ENCODE assay signal across 18 mouse cellular contexts in the genomic region with DNA sequence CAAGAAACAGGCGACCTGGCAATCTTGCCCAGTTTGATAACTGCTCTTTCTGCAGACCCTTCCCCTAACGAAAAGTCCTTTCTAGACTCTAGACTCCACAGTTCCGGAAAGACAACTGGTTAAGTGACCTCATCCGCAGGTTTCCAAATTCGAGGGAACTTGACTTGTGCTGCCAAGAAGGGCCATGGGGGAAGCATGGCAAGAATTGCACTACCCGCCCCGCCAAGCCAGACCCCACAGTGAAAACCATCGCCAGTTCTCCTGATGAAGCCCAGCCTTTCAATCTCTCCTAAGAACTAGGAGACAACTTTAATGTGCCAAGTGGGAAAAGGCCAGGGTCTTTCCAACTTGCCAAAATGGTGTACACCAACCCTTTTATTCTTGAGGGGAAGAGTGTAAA. TPM values are rescaled to one million over a fixed set of nuclear protein-coding genes. Genes with fewer than 3 reads are reported as not detected.
DNase-seq lines count a peak whose midpoint lies in the region; ATAC-seq and TF ChIP-seq lines count a peak whose summit lies in the region.
"Had no signal": no experiment of that assay in that cellular context is flagged by ENCODE, and none has a peak within 500 bp of the region (broad histone marks: within the 10 kb centered on the region; RNA-seq: fewer than 3 reads in every experiment).

No protein-coding gene starts in this region.

- peaks cover 32% of the 10 kb centered on the region for H3K4me1 ChIP-seq in heart, postnatal 0 days (ENCODE audit: control insufficient read depth, insufficient read depth)
- H3K4me1 ChIP-seq in heart, embryonic 11.5 days (ENCODE audit: control insufficient read depth, insufficient read depth, low read length) = peaks cover 22% of the 10 kb centered on the region
- peaks cover 71% of the 10 kb centered on the region for H3K4me1 ChIP-seq in limb, embryonic 12.5 days (replicated peaks)
- H3K4me1 ChIP-seq in forebrain, embryonic 11.5 days (replicated peaks; ENCODE audit: control insufficient read depth, insufficient read depth, low read length) = peaks cover 5% of the 10 kb centered on the region; the same call in 1 of the 2 replicates

- H3K27me3 ChIP-seq in heart, postnatal 0 days (ENCODE audit: control insufficient read depth, insufficient read depth, low read length) = no peaks in the 10 kb centered on the region
- no peaks in the 10 kb centered on the region for H3K27me3 ChIP-seq in heart, embryonic 11.5 days (ENCODE audit: control insufficient read depth, insufficient read depth, low read length)
- no peaks in the 10 kb centered on the region for H3K27me3 ChIP-seq in limb, embryonic 12.5 days
- H3K27me3 ChIP-seq in forebrain, embryonic 11.5 days (ENCODE audit: control insufficient read depth, insufficient read depth, low read length) = peaks cover 10% of the 10 kb centered on the region; the same call in 1 of the 2 replicates
- H3K27me3 ChIP-seq: limb, embryonic 15.5 days had no signal

- WGBS in heart, postnatal 0 days = 86% methylated on average over 8 of the region's 8 CpGs
- WGBS in heart, embryonic 11.5 days (ENCODE audit: insufficient replicate concordance) = 85% methylated on average over 8 of the region's 8 CpGs
- WGBS in limb, embryonic 12.5 days = 85% methylated on average over 8 of the region's 8 CpGs
- WGBS in forebrain, embryonic 11.5 days = 90% methylated on average over 8 of the region's 8 CpGs

- peak; percentile 46 for DNase-seq in cerebellum, adult 9-11 months
- DNase-seq in cerebellum, postnatal 4 days (ENCODE audit: low spot score in 2 of 2) = no peak
- DNase-seq in heart, postnatal 0 days (ENCODE audit: low spot score) = no peak
- DNase-seq in cerebellum, postnatal 14 days = peak; percentile 69 to 72
- DNase-seq in forebrain, embryonic 11.5 days (ENCODE audit: low spot score) = no peak
- DNase-seq in kidney, postnatal 14 days = no peak
- DNase-seq: adrenal gland, adult 8-10 months; embryo, embryonic 11 days; lung, adult 18-20 months; right cerebral cortex, postnatal 25 days; thymus, postnatal 25 days had no signal

- no peaks in the 10 kb centered on the region for H3K36me3 ChIP-seq in heart, postnatal 0 days (replicated peaks; ENCODE audit: control insufficient read depth, insufficient read depth, low read length)
- H3K36me3 ChIP-seq in heart, embryonic 11.5 days (ENCODE audit: control insufficient read depth, insufficient read depth, low read length) = no peaks in the 10 kb centered on the region
- H3K36me3 ChIP-seq in limb, embryonic 12.5 days = no peaks in the 10 kb centered on the region
- H3K36me3 ChIP-seq in forebrain, embryonic 11.5 days (ENCODE audit: control insufficient read depth, insufficient read depth, low read length) = no peaks in the 10 kb centered on the region
- H3K36me3 ChIP-seq: limb, embryonic 15.5 days; midbrain, embryonic 10.5 days had no signal

- H3K9me3 ChIP-seq in heart, postnatal 0 days (replicated peaks; ENCODE audit: control insufficient read depth, low read length) = no peaks in the 10 kb centered on the region
- no peaks in the 10 kb centered on the region for H3K9me3 ChIP-seq in heart, embryonic 11.5 days (replicated peaks; ENCODE audit: control insufficient read depth, low read length)
- H3K9me3 ChIP-seq in limb, embryonic 12.5 days = no peaks in the 10 kb centered on the region
- H3K9me3 ChIP-seq in forebrain, embryonic 11.5 days (ENCODE audit: control insufficient read depth, low read length) = no peaks in the 10 kb centered on the region
- H3K9me3 ChIP-seq: limb, embryonic 15.5 days; midbrain, embryonic 10.5 days had no signal

- TF ChIP-seq CTCF in heart, postnatal 0 days (IDR thresholded peaks at IDR 0.05; ENCODE audit: low read depth) = no peak

- peak overlapping the region; percentile 68 for H3K4me2 ChIP-seq in heart, postnatal 0 days (ENCODE audit: low read depth, low read length)
- H3K4me2 ChIP-seq in heart, embryonic 11.5 days = no peak overlapping the region; the same call in 1 of the 2 replicates
- peak overlapping the region; percentile 81 for H3K4me2 ChIP-seq in limb, embryonic 12.5 days
- H3K4me2 ChIP-seq in forebrain, embryonic 11.5 days (ENCODE audit: low read depth, low read length, severe bottlenecking) = no peak overlapping the region

- no peak overlapping the region for H3K4me3 ChIP-seq in heart, postnatal 0 days (ENCODE audit: low read depth, low read length)
- H3K4me3 ChIP-seq in heart, embryonic 11.5 days (ENCODE audit: low read depth, low read length) = no peak overlapping the region
- no peak overlapping the region for H3K4me3 ChIP-seq in limb, embryonic 12.5 days (replicated peaks)
- no peak overlapping the region for H3K4me3 ChIP-seq in forebrain, embryonic 11.5 days (ENCODE audit: low read depth, low read length)
- H3K4me3 ChIP-seq: layer of hippocampus, adult 2 months had no signal

- no peak overlapping the region for H3K27ac ChIP-seq in heart, postnatal 0 days (ENCODE audit: low read depth)
- H3K27ac ChIP-seq in heart, embryonic 11.5 days (ENCODE audit: low read depth, low read length) = no peak overlapping the region
- H3K27ac ChIP-seq in limb, embryonic 12.5 days = no peak overlapping the region
- no peak overlapping the region for H3K27ac ChIP-seq in forebrain, embryonic 11.5 days (ENCODE audit: low read depth, low read length)
- H3K27ac ChIP-seq: hindbrain, postnatal 0 days; layer of hippocampus, adult 2 months; limb, embryonic 15.5 days; midbrain, embryonic 10.5 days had no signal

- no peak overlapping the region for H3K9ac ChIP-seq in heart, postnatal 0 days (replicated peaks; ENCODE audit: low read depth, low read length)
- H3K9ac ChIP-seq in heart, embryonic 11.5 days (ENCODE audit: low read depth, low read length) = no peak overlapping the region
- H3K9ac ChIP-seq in limb, embryonic 12.5 days (replicated peaks) = no peak overlapping the region
- no peak overlapping the region for H3K9ac ChIP-seq in forebrain, embryonic 11.5 days (ENCODE audit: low read length)
- H3K9ac ChIP-seq: limb, embryonic 15.5 days had no signal

- ATAC-seq in heart, postnatal 0 days (ENCODE audit: insufficient read depth, low read depth) = no peak
- ATAC-seq in heart, embryonic 11.5 days (replicated peaks; ENCODE audit: insufficient number of reproducible peaks, low FRiP score, low TSS enrichment) = no peak
- no peak for ATAC-seq in limb, embryonic 12.5 days (ENCODE audit: insufficient number of reproducible peaks, insufficient read depth, low FRiP score, low TSS enrichment, low read depth)
- no peak for ATAC-seq in forebrain, embryonic 11.5 days (replicated peaks; ENCODE audit: low FRiP score)
- ATAC-seq: forebrain, embryonic 14.5 days; hindbrain, postnatal 0 days had no signal

- no peak for TF ChIP-seq EP300 in heart, postnatal 0 days (IDR thresholded peaks at IDR 0.05; ENCODE audit: low read depth)

RNA-seq across cellular contexts. Expression of gene Arhgap10, which starts 2.6 kb away (rescaled TPM):
- 33.3 and 37.8 TPM in 2 replicates for total RNA-seq in heart, postnatal 0 days (2014; rRNA removed; ENCODE audit: low replicate concordance)
- 23.6 and 25.5 TPM in 2 replicates for polyA plus RNA-seq in heart, postnatal 0 days (2015; fragmentation: Nextera tagmentation; extraction: Ambion mirVana)
- 21.2 and 23.2 TPM in 2 replicates for polyA plus RNA-seq in heart, embryonic 11.5 days (2014; fragmentation: Nextera tagmentation; extraction: Ambion mirVana)
- 36.8 and 39.2 TPM in 2 replicates for polyA plus RNA-seq in limb, embryonic 12.5 days (2016; fragmentation: Nextera tagmentation; extraction: Ambion mirVana)
- 12.2 and 15.4 TPM in 2 replicates for polyA plus RNA-seq in forebrain, embryonic 11.5 days (2014; fragmentation: Nextera tagmentation; extraction: Ambion mirVana)

RNA-seq across cellular contexts. Expression of gene Prmt9, which starts 34.0 kb away (rescaled TPM):
- total RNA-seq in heart, postnatal 0 days (2014; rRNA removed; ENCODE audit: low replicate concordance) = 13.8 and 15.1 TPM in 2 replicates
- 13.3 and 14.9 TPM in 2 replicates for polyA plus RNA-seq in heart, postnatal 0 days (2015; fragmentation: Nextera tagmentation; extraction: Ambion mirVana)
- 13.4 and 15.6 TPM in 2 replicates for polyA plus RNA-seq in heart, embryonic 11.5 days (2014; fragmentation: Nextera tagmentation; extraction: Ambion mirVana)
- 24.2 and 24.8 TPM in 2 replicates for polyA plus RNA-seq in limb, embryonic 12.5 days (2016; fragmentation: Nextera tagmentation; extraction: Ambion mirVana)
- 18.5 and 20.1 TPM in 2 replicates for polyA plus RNA-seq in forebrain, embryonic 11.5 days (2014; fragmentation: Nextera tagmentation; extraction: Ambion mirVana)

Comparison
In these comparisons a context has a peak if more than half of its experiments do, and no peak if none do; other contexts are left out.
1. DNase-seq: peak in cerebellum, adult 9-11 months (single experiment) and cerebellum, postnatal 14 days (2 of 2); none in cerebellum, postnatal 4 days (0 of 2), heart, postnatal 0 days (single experiment), forebrain, embryonic 11.5 days (single experiment) and kidney, postnatal 14 days (single experiment).
2. H3K4me2 ChIP-seq: peak in heart, postnatal 0 days (single experiment) and limb, embryonic 12.5 days (single experiment); none in heart, embryonic 11.5 days (single experiment) and forebrain, embryonic 11.5 days (single experiment).